Mouse (Mus musculus): ENCODE measurements around the gene Zfp428. TPM values are rescaled to one million over a fixed set of nuclear protein-coding genes. Genes with fewer than 3 reads are reported as not detected.

The Zfp428 gene
- polyA plus RNA-seq, 1 experiment = 13.1 TPM

- no peaks in the 10 kb centered on the region for H3K9me3 ChIP-seq (replicated peaks; ENCODE audit: control insufficient read depth, insufficient read depth, low read length, poor library complexity, severe bottlenecking)
- no peak overlapping the region for H3K27ac ChIP-seq (ENCODE audit: insufficient read depth, low read length)
- peaks cover 8% of the 10 kb centered on the region for H3K36me3 ChIP-seq (ENCODE audit: control insufficient read depth, insufficient read depth, low read length, poor library complexity, severe bottlenecking)
- H3K4me3 ChIP-seq (ENCODE audit: low read depth, low read length) = no peak overlapping the region
- H3K4me1 ChIP-seq (ENCODE audit: control insufficient read depth, insufficient read depth, low read length) = peaks cover 3% of the 10 kb centered on the region
- no peaks in the 10 kb centered on the region for H3K27me3 ChIP-seq (ENCODE audit: control insufficient read depth, insufficient read depth, low read length, poor library complexity, severe bottlenecking)
- TF ChIP-seq CTCF (IDR thresholded peaks at IDR 0.05; ENCODE audit: low read depth, low read length) (no peak), EP300 (IDR thresholded peaks at IDR 0.05; ENCODE audit: insufficient read depth, low read depth, low read length) (no peak), POLR2A (IDR thresholded peaks at IDR 0.05; ENCODE audit: insufficient read depth, low read length) (no peak)
- no peak overlapping the region for H3K9ac ChIP-seq (ENCODE audit: low read depth, poor library complexity, severe bottlenecking)
Observed at GRCm38 (mm10) chr7:24561450-24561849, 54.6 kb downstream of the Zfp428 start.

- Histone ChIP-seq H3K36me3 (ENCODE audit: control insufficient read depth, insufficient read depth, low read length, poor library complexity, severe bottlenecking) (peaks cover 22% of the 10 kb centered on the region), H3K27me3 (ENCODE audit: control insufficient read depth, insufficient read depth, low read length, poor library complexity, severe bottlenecking) (no peaks in the 10 kb centered on the region), H3K4me3 (ENCODE audit: low read depth, low read length) (no peak overlapping the region), H3K4me1 (ENCODE audit: control insufficient read depth, insufficient read depth, low read length) (peaks cover 3% of the 10 kb centered on the region), H3K9ac (ENCODE audit: low read depth, poor library complexity, severe bottlenecking) (no peak overlapping the region), H3K9me3 (replicated peaks; ENCODE audit: control insufficient read depth, insufficient read depth, low read length, poor library complexity, severe bottlenecking) (no peaks in the 10 kb centered on the region), H3K27ac (ENCODE audit: insufficient read depth, low read length) (no peak overlapping the region)
- no peak for TF ChIP-seq POLR2A (IDR thresholded peaks at IDR 0.05; ENCODE audit: insufficient read depth, low read length)
- TF ChIP-seq CTCF (IDR thresholded peaks at IDR 0.05; ENCODE audit: low read depth, low read length) = no peak
- no peak for TF ChIP-seq EP300 (IDR thresholded peaks at IDR 0.05; ENCODE audit: insufficient read depth, low read depth, low read length)
Observed at GRCm38 (mm10) chr7:24563191-24563836, 56.5 kb downstream of the Zfp428 start.

GRCm38 (mm10) chr7:24563837-24564206 is 57.0 kb downstream of the Zfp428 start:
- TF ChIP-seq CTCF (IDR thresholded peaks at IDR 0.05; ENCODE audit: low read depth, low read length) = no peak
- no peak for TF ChIP-seq EP300 (IDR thresholded peaks at IDR 0.05; ENCODE audit: insufficient read depth, low read depth, low read length)
- TF ChIP-seq POLR2A (IDR thresholded peaks at IDR 0.05; ENCODE audit: insufficient read depth, low read length) = no peak
- Histone ChIP-seq H3K4me3 (ENCODE audit: low read depth, low read length) (no peak overlapping the region), H3K9me3 (replicated peaks; ENCODE audit: control insufficient read depth, insufficient read depth, low read length, poor library complexity, severe bottlenecking) (no peaks in the 10 kb centered on the region), H3K36me3 (ENCODE audit: control insufficient read depth, insufficient read depth, low read length, poor library complexity, severe bottlenecking) (peaks cover 25% of the 10 kb centered on the region), H3K27ac (ENCODE audit: insufficient read depth, low read length) (no peak overlapping the region), H3K9ac (ENCODE audit: low read depth, poor library complexity, severe bottlenecking) (no peak overlapping the region), H3K27me3 (ENCODE audit: control insufficient read depth, insufficient read depth, low read length, poor library complexity, severe bottlenecking) (no peaks in the 10 kb centered on the region), H3K4me1 (ENCODE audit: control insufficient read depth, insufficient read depth, low read length) (peaks cover 3% of the 10 kb centered on the region)

- Histone ChIP-seq H3K36me3 (ENCODE audit: control insufficient read depth, insufficient read depth, low read length, poor library complexity, severe bottlenecking) (peaks cover 21% of the 10 kb centered on the region), H3K4me1 (ENCODE audit: control insufficient read depth, insufficient read depth, low read length) (peaks cover 3% of the 10 kb centered on the region), H3K27me3 (ENCODE audit: control insufficient read depth, insufficient read depth, low read length, poor library complexity, severe bottlenecking) (no peaks in the 10 kb centered on the region), H3K9me3 (replicated peaks; ENCODE audit: control insufficient read depth, insufficient read depth, low read length, poor library complexity, severe bottlenecking) (no peaks in the 10 kb centered on the region), H3K4me3 (ENCODE audit: low read depth, low read length) (no peak overlapping the region), H3K27ac (ENCODE audit: insufficient read depth, low read length) (no peak overlapping the region), H3K9ac (ENCODE audit: low read depth, poor library complexity, severe bottlenecking) (no peak overlapping the region)
- TF ChIP-seq CTCF (IDR thresholded peaks at IDR 0.05; ENCODE audit: low read depth, low read length) = peak; percentile 92
- TF ChIP-seq POLR2A (IDR thresholded peaks at IDR 0.05; ENCODE audit: insufficient read depth, low read length) = no peak
Observed at GRCm38 (mm10) chr7:24564607-24565265, 57.9 kb downstream of the Zfp428 start.

Other genes starting within 250 kb of the Zfp428 start
- gene Zfp93, start 236.6 kb upstream of the Zfp428 start, polyA plus RNA-seq (2011; ENCODE audit: insufficient read depth, insufficient read length, low read depth, missing spikeins) = 8.5 and 14.3 TPM in 2 replicates
- 5.6 and 9.0 TPM in 2 replicates for gene Zfp61, start 205.8 kb upstream of the Zfp428 start, polyA plus RNA-seq (2011; ENCODE audit: insufficient read depth, insufficient read length, low read depth, missing spikeins)
- 4.7 and 5.3 TPM in 2 replicates for gene Zfp94, start 190.3 kb upstream of the Zfp428 start, polyA plus RNA-seq (2011; ENCODE audit: insufficient read depth, insufficient read length, low read depth, missing spikeins)
- not detected in 2 replicates for gene Tescl, start 173.1 kb upstream of the Zfp428 start, polyA plus RNA-seq (2011; ENCODE audit: insufficient read depth, insufficient read length, low read depth, missing spikeins)
- not detected in 2 replicates for gene Lypd5, start 157.8 kb upstream of the Zfp428 start, polyA plus RNA-seq (2011; ENCODE audit: insufficient read depth, insufficient read length, low read depth, missing spikeins)
- gene Kcnn4, start 136.7 kb upstream of the Zfp428 start, polyA plus RNA-seq (2011; ENCODE audit: insufficient read depth, insufficient read length, low read depth, missing spikeins) = 1.4 and 1.8 TPM in 2 replicates
- gene Smg9, start 107.4 kb upstream of the Zfp428 start, polyA plus RNA-seq (2011; ENCODE audit: insufficient read depth, insufficient read length, low read depth, missing spikeins) = 25.5 and 37.9 TPM in 2 replicates
- not detected in 2 replicates for gene Irgc1, start 54.7 kb upstream of the Zfp428 start, polyA plus RNA-seq (2011; ENCODE audit: insufficient read depth, insufficient read length, low read depth, missing spikeins)
- 29.5 and 38.0 TPM in 2 replicates for gene Plaur, start 44.5 kb upstream of the Zfp428 start, polyA plus RNA-seq (2011; ENCODE audit: insufficient read depth, insufficient read length, low read depth, missing spikeins)
- 10.4 and 12.2 TPM in 2 replicates for gene Cadm4, start 25.0 kb upstream of the Zfp428 start, polyA plus RNA-seq (2011; ENCODE audit: insufficient read depth, insufficient read length, low read depth, missing spikeins)
- gene AC161166.1, start 5.4 kb downstream of the Zfp428 start, polyA plus RNA-seq (2011; ENCODE audit: insufficient read depth, insufficient read length, low read depth, missing spikeins) = not detected in 2 replicates
- gene Irgq, start 23.7 kb downstream of the Zfp428 start, polyA plus RNA-seq (2011; ENCODE audit: insufficient read depth, insufficient read length, low read depth, missing spikeins) = 7.2 and 8.2 TPM in 2 replicates
- gene Pinlyp, start 39.1 kb downstream of the Zfp428 start, polyA plus RNA-seq (2011; ENCODE audit: insufficient read depth, insufficient read length, low read depth, missing spikeins) = 1.1 TPM in 1 of 2 replicates, not detected in the other
- 84.8 and 85.8 TPM in 2 replicates for gene Xrcc1, start 39.3 kb downstream of the Zfp428 start, polyA plus RNA-seq (2011; ENCODE audit: insufficient read depth, insufficient read length, low read depth, missing spikeins)
- gene Ethe1, start 80.5 kb downstream of the Zfp428 start, polyA plus RNA-seq (2011; ENCODE audit: insufficient read depth, insufficient read length, low read depth, missing spikeins) = 13.4 and 15.5 TPM in 2 replicates
- 0.88 and 1.4 TPM in 2 replicates for gene Zfp575, start 80.6 kb downstream of the Zfp428 start, polyA plus RNA-seq (2011; ENCODE audit: insufficient read depth, insufficient read length, low read depth, missing spikeins)
- 5.6 and 7.1 TPM in 2 replicates for gene Phldb3, start 103.8 kb downstream of the Zfp428 start, polyA plus RNA-seq (2011; ENCODE audit: insufficient read depth, insufficient read length, low read depth, missing spikeins)
- 0.48 and 0.81 TPM in 2 replicates for gene Lypd3, start 129.5 kb downstream of the Zfp428 start, polyA plus RNA-seq (2011; ENCODE audit: insufficient read depth, insufficient read length, low read depth, missing spikeins)
- 0.85 and 1.5 TPM in 2 replicates for gene Tex101, start 169.7 kb downstream of the Zfp428 start, polyA plus RNA-seq (2011; ENCODE audit: insufficient read depth, insufficient read length, low read depth, missing spikeins)
- gene BC049730, start 202.2 kb downstream of the Zfp428 start, polyA plus RNA-seq (2011; ENCODE audit: insufficient read depth, insufficient read length, low read depth, missing spikeins) = not detected in 2 replicates
- not detected in 2 replicates for gene Gm4763, start 219.9 kb downstream of the Zfp428 start, polyA plus RNA-seq (2011; ENCODE audit: insufficient read depth, insufficient read length, low read depth, missing spikeins)

Measured in ES-Bruce4 (cell line).